Mouse (Mus musculus) embryo, embryonic 11.5 days (tissue): ENCODE measurements around the gene Gm21650.
"Not testable (repeated sequence)": the region's sequence is repeated elsewhere in the genome, so short reads cannot be mapped to it uniquely, and the experiment has no call there.

Source experiments
- DNase-seq: peaks from one replicate; pipeline ENCODE4 v3.0.0-alpha.2; 2012; ENCODE audit warnings: low read depth, low spot score

Gene Gm21650

GRCm38 (mm10) chrY:77692508-77692907 lies at the start of gene Gm21650:
Gene Gm21650, plus strand, starts transcription at chrY:77692808.
- not testable (repeated sequence) for DNase-seq
